Mouse (Mus musculus) midbrain, embryonic 12.5 days (tissue): ENCODE measurements around the gene Asb18. TPM values are rescaled to one million over a fixed set of nuclear protein-coding genes. Genes with fewer than 3 reads are reported as not detected.

Experiments
- ATAC-seq: fragments of 200-750 bp; cut with Nextera tagmentation; 2 replicates; pipeline ENCODE4 v1.8.0; 2017; ENCODE audit warnings: low read depth, moderate TSS enrichment, moderate library complexity; ENCODE audit not compliant: low FRiP score
- H3K27ac ChIP-seq: fragments of 300-500 bp; sonication (generic); replicated peaks from 2 replicates; pipeline ENCODE4 v1.5.1; 2016; ENCODE audit warnings: mild to moderate bottlenecking
- H3K27me3 ChIP-seq: fragments of 300-500 bp; sonication (generic); 2 replicates; pipeline ENCODE4 v1.6.1; 2016; ENCODE audit warnings: mild to moderate bottlenecking
- H3K36me3 ChIP-seq: fragments of 300-500 bp; sonication (generic); 2 replicates; pipeline ENCODE4 v1.6.1; 2016
- H3K4me1 ChIP-seq: fragments of 300-500 bp; sonication (generic); 2 replicates; pipeline ENCODE4 v1.6.1; 2016
- H3K4me2 ChIP-seq: fragments of 300-500 bp; sonication (generic); replicated peaks from 2 replicates; pipeline ENCODE4 v1.6.1; 2016; ENCODE audit warnings: mild to moderate bottlenecking, moderate library complexity
- H3K4me3 ChIP-seq: fragments of 300-500 bp; sonication (generic); 2 replicates; pipeline ENCODE4 v1.5.1; 2016; ENCODE audit warnings: mild to moderate bottlenecking
- H3K9ac ChIP-seq: fragments of 300-500 bp; sonication (generic); replicated peaks from 2 replicates; pipeline ENCODE4 v1.6.1; 2016; ENCODE audit warnings: mild to moderate bottlenecking, moderate library complexity
- H3K9me3 ChIP-seq: fragments of 300-500 bp; sonication (generic); 2 replicates; pipeline ENCODE4 v1.6.1; 2016; ENCODE audit warnings: mild to moderate bottlenecking
- WGBS: fragments of 180-500 bp; shearing (Covaris S2); methylation state at CpG from one replicate; pipeline ENCODE4 v1.1.7; 2016; 5-methylcytosine and 5-hydroxymethylcytosine counted together
- polyA plus RNA-seq: library from polyadenylated mRNA; unstranded; fragments of >200 nt; fragmentation: Nextera tagmentation; extraction: Ambion mirVana; gene quantifications from 2 replicates; pipeline ENCODE4 v1.2.1, GENCODE M21; 2016

The Asb18 gene
- polyA plus RNA-seq, 1 experiment from 2014 or later: 0.18 TPM

- H3K27me3 ChIP-seq: peaks cover 100% of the 10 kb centered on the region
- H3K4me3 ChIP-seq: no peak overlapping the region
- H3K27ac ChIP-seq: no peak overlapping the region
- H3K9me3 ChIP-seq: peaks cover 8% of the 10 kb centered on the region; the same call in 1 of the 2 replicates
- no peaks in the 10 kb centered on the region for H3K36me3 ChIP-seq
- 2% methylated on average over 10 of the region's 10 CpGs for WGBS
- no peak for ATAC-seq
- peaks cover 27% of the 10 kb centered on the region for H3K4me1 ChIP-seq
- H3K9ac ChIP-seq: no peak overlapping the region
- H3K4me2 ChIP-seq: 0 out of 2 replicates have a peak overlapping the region, but pooled peaks have one; percentile 43
These were observed 92.7 kb downstream of the Asb18 start for GRCm38 (mm10) chr1:89921806-89922205.

DNA sequence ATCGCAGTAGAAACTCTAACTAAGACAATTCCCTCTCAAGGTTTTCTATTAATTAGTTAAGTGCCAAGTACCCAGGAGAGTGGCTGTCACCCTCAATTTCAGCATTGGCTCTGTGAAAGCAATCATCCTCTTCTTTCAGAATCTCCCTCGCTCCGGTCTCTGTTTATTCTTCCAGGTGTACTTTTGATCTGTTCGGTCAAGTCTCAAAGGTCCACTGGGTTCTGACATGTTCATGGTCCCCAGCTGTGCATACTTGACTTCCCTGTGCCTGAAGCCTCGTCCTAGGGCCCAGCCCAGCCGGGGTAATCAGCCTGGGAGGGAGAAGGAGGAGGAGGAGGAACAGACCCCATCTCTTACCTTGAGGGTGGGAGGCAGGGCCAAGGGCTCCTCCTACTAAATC, 95.3 kb downstream of the Asb18 start:
- WGBS: 77% methylated on average over 6 of the region's 6 CpGs
- H3K36me3 ChIP-seq: no peaks in the 10 kb centered on the region
- H3K27ac ChIP-seq: no peak overlapping the region
- H3K4me3 ChIP-seq: no peak overlapping the region
- H3K9ac ChIP-seq: no peak overlapping the region
- peaks cover 8% of the 10 kb centered on the region; the same call in 1 of the 2 replicates for H3K9me3 ChIP-seq
- peaks cover 91% of the 10 kb centered on the region for H3K27me3 ChIP-seq
- ATAC-seq: no peak
- peaks cover 19% of the 10 kb centered on the region for H3K4me1 ChIP-seq
- H3K4me2 ChIP-seq: no peak overlapping the region

GRCm38 (mm10) chr1:89918111-89918510, 96.4 kb downstream of the Asb18 start:
- Histone ChIP-seq H3K36me3 (no peaks in the 10 kb centered on the region), H3K4me3 (no peak overlapping the region), H3K27ac (no peak overlapping the region), H3K4me1 (peaks cover 12% of the 10 kb centered on the region), H3K4me2 (no peak overlapping the region), H3K27me3 (peaks cover 90% of the 10 kb centered on the region), H3K9ac (no peak overlapping the region), H3K9me3 (peaks cover 8% of the 10 kb centered on the region; the same call in 1 of the 2 replicates)
- 14% methylated on average over 17 of the region's 18 CpGs for WGBS
- no peak for ATAC-seq

DNA sequence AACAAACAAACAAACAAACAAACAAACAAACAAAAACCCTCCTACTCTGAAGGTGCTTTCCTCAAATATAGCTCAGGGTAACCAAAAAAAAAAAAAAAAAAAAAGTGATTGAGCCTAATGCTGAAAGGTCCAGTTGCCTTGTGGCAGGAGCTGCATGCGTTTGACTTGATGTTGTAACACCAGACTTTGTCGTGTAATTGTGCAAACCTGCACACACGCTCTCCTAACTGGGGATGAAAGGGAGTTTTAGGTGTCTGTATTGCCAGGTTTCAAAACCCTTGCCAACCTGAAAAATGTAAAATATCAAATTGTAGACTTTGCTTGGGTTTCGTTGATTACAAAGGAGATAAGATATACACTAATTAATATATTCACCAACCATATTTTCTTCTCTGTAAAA, 100.9 kb downstream of the Asb18 start:
- Histone ChIP-seq H3K4me2 (no peak overlapping the region), H3K9ac (no peak overlapping the region), H3K9me3 (peaks cover 2% of the 10 kb centered on the region; the same call in 1 of the 2 replicates), H3K27ac (no peak overlapping the region), H3K4me1 (no peaks in the 10 kb centered on the region), H3K36me3 (no peaks in the 10 kb centered on the region), H3K27me3 (peaks cover 77% of the 10 kb centered on the region), H3K4me3 (no peak overlapping the region)
- WGBS: 72% methylated on average over 4 of the region's 4 CpGs
- ATAC-seq: no peak

DNA sequence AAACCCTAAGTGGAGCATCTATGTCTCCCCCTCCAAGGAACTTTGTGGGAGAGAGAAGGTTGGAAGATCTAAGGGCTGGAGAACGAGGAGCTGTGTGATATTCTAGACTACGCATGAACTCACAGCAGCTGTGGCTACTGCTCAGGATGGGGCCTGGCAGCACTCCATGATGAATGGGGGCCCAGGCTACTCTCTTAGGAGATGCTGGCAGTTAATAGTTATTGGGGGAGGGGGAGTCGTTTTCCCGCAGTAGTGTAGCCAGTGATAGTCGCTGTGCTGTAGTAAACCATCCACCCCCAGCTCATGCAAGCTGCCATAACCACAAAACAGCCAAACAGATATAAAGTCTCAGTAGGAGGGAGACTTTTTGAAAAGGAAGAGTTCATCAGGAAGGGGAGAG, 102.1 kb downstream of the Asb18 start:
- H3K27me3 ChIP-seq: peaks cover 65% of the 10 kb centered on the region
- no peak for ATAC-seq
- WGBS: 55% methylated on average over 5 of the region's 5 CpGs

GRCm38 (mm10) chr1:89909796-89910195, 104.7 kb downstream of the Asb18 start:
- H3K27ac ChIP-seq: no peak overlapping the region
- H3K4me1 ChIP-seq: no peaks in the 10 kb centered on the region
- no peak overlapping the region for H3K4me2 ChIP-seq
- H3K9me3 ChIP-seq: peaks cover 9% of the 10 kb centered on the region; the same call in 1 of the 2 replicates
- ATAC-seq: no peak
- peaks cover 44% of the 10 kb centered on the region for H3K27me3 ChIP-seq
- H3K36me3 ChIP-seq: no peaks in the 10 kb centered on the region
- WGBS: 90% methylated on average over 8 of the region's 8 CpGs
- H3K4me3 ChIP-seq: no peak overlapping the region
- no peak overlapping the region for H3K9ac ChIP-seq

More for the DNA sequence above, 102.1 kb downstream of the Asb18 start:
- no peak overlapping the region for H3K4me3 ChIP-seq
- H3K9me3 ChIP-seq: no peaks in the 10 kb centered on the region
- no peak overlapping the region for H3K9ac ChIP-seq
- H3K36me3 ChIP-seq: no peaks in the 10 kb centered on the region
- no peak overlapping the region for H3K4me2 ChIP-seq
- H3K4me1 ChIP-seq: no peaks in the 10 kb centered on the region
- no peak overlapping the region for H3K27ac ChIP-seq

DNA sequence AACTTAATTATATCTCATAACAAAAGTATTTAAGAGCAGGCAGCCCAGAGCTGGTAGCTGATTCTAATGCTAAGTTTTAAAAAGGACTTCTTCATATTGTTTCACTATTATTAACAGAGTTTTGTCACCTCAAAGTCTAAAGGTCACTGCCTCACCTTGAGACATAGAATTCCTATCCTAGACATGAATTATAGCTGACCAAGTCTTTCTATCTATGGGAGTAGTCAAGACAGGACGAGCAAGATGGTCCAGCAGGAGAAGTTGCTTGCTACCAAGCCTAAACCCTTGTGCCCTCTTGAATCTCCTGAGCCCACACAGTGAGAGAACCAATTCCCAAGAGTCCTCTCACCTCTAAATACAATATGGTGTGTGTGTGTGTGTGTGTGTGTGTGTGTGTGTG, 111.8 kb downstream of the Asb18 start:
- Histone ChIP-seq H3K9ac (no peak overlapping the region), H3K4me1 (no peaks in the 10 kb centered on the region), H3K4me3 (no peak overlapping the region), H3K36me3 (no peaks in the 10 kb centered on the region), H3K27ac (no peak overlapping the region), H3K27me3 (peaks cover 16% of the 10 kb centered on the region; the same call in 1 of the 2 replicates), H3K9me3 (peaks cover 9% of the 10 kb centered on the region; the same call in 1 of the 2 replicates), H3K4me2 (no peak overlapping the region)
- no peak for ATAC-seq
- 88% methylated on average over 1 of the region's 1 CpGs for WGBS

DNA sequence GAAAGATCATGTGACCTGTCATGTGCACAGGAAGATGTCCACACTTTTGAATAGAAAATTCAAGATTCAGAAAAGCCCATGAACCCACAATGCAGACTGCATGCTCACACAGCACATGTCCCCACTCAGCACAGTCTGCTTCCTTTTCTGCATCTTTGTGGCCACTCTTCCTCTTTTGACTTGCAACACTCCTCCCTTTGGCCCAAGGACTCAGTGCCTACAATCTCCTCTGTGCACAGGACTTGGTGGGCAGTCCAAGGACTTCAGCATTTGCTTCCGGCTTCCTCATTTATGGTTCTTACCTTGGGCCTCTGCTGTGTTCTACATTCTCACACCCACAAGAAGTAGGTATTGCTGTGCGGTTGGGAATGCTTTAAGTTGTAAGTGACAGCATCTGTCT, 112.2 kb downstream of the Asb18 start:
- Histone ChIP-seq H3K4me3 (no peak overlapping the region), H3K4me1 (no peaks in the 10 kb centered on the region), H3K4me2 (no peak overlapping the region), H3K27me3 (peaks cover 16% of the 10 kb centered on the region; the same call in 1 of the 2 replicates), H3K9ac (no peak overlapping the region), H3K27ac (no peak overlapping the region), H3K9me3 (peaks cover 9% of the 10 kb centered on the region; the same call in 1 of the 2 replicates), H3K36me3 (no peaks in the 10 kb centered on the region)
- ATAC-seq: no peak
- WGBS: 97% methylated on average over 2 of the region's 2 CpGs

GRCm38 (mm10) chr1:89901381-89901780, 113.1 kb downstream of the Asb18 start:
- Histone ChIP-seq H3K9me3 (peaks cover 4% of the 10 kb centered on the region; the same call in 1 of the 2 replicates), H3K4me2 (no peak overlapping the region), H3K36me3 (0 out of 2 replicates have a peak, but pooled peaks cover 3% of the 10 kb centered on the region), H3K4me1 (no peaks in the 10 kb centered on the region), H3K27me3 (peaks cover 19% of the 10 kb centered on the region; the same call in 1 of the 2 replicates), H3K4me3 (no peak overlapping the region), H3K27ac (no peak overlapping the region), H3K9ac (no peak overlapping the region)
- WGBS: 77% methylated on average over 4 of the region's 4 CpGs
- ATAC-seq: no peak

Other genes with a start within 250 kb of the Asb18 start
- 29.7 and 39.2 TPM in 2 replicates for gene Gbx2, start 83.5 kb downstream of the Asb18 start, polyA plus RNA-seq
- gene Iqca, start 138.7 kb upstream of the Asb18 start, polyA plus RNA-seq: 0.59 TPM in 1 of 2 replicates, not detected in the other
- 26.6 and 27.4 TPM in 2 replicates for gene Ackr3, start 189.3 kb upstream of the Asb18 start, polyA plus RNA-seq